Mouse (Mus musculus): ENCODE results near the gene 2410002F23Rik. TPM values are rescaled to one million over a fixed set of nuclear protein-coding genes. Genes with fewer than 3 reads are reported as not detected.

Gene 2410002F23Rik
- total and polyA plus RNA-seq, 2 experiments from 2014 or later, result 279 to 379 TPM

Other genes starting within 250 kb of the 2410002F23Rik start
- not detected in 2 replicates for gene Klk1b26, start 234.6 kb upstream of the 2410002F23Rik start, total RNA-seq (2014; rRNA removed)
- gene Klk1b26, start 234.6 kb upstream of the 2410002F23Rik start, polyA plus RNA-seq (2015; fragmentation: Nextera tagmentation; extraction: Ambion mirVana), result not detected in 2 replicates
- not detected in 2 replicates for gene Klk1b27, start 194.4 kb upstream of the 2410002F23Rik start, total RNA-seq (2014; rRNA removed)
- not detected in 2 replicates for gene Klk1b27, start 194.4 kb upstream of the 2410002F23Rik start, polyA plus RNA-seq (2015; fragmentation: Nextera tagmentation; extraction: Ambion mirVana)
- gene Klk1b21, start 144.4 kb upstream of the 2410002F23Rik start, total RNA-seq (2014; rRNA removed), result not detected in 2 replicates
- not detected in 2 replicates for gene Klk1b21, start 144.4 kb upstream of the 2410002F23Rik start, polyA plus RNA-seq (2015; fragmentation: Nextera tagmentation; extraction: Ambion mirVana)
- gene Klk1b22, start 134.0 kb upstream of the 2410002F23Rik start, total RNA-seq (2014; rRNA removed), result not detected in 2 replicates
- gene Klk1b22, start 134.0 kb upstream of the 2410002F23Rik start, polyA plus RNA-seq (2015; fragmentation: Nextera tagmentation; extraction: Ambion mirVana), result not detected in 2 replicates
- gene Klk1b16, start 110.0 kb upstream of the 2410002F23Rik start, total RNA-seq (2014; rRNA removed), result not detected in 2 replicates
- not detected in 2 replicates for gene Klk1b16, start 110.0 kb upstream of the 2410002F23Rik start, polyA plus RNA-seq (2015; fragmentation: Nextera tagmentation; extraction: Ambion mirVana)
- not detected in 2 replicates for gene Klk1b24, start 58.5 kb upstream of the 2410002F23Rik start, total RNA-seq (2014; rRNA removed)
- not detected in 2 replicates for gene Klk1b24, start 58.5 kb upstream of the 2410002F23Rik start, polyA plus RNA-seq (2015; fragmentation: Nextera tagmentation; extraction: Ambion mirVana)
- not detected in 2 replicates for gene Klk1b3, start 48.5 kb upstream of the 2410002F23Rik start, total RNA-seq (2014; rRNA removed)
- not detected in 2 replicates for gene Klk1b3, start 48.5 kb upstream of the 2410002F23Rik start, polyA plus RNA-seq (2015; fragmentation: Nextera tagmentation; extraction: Ambion mirVana)
- not detected in 2 replicates for gene Klk1b4, start 39.3 kb upstream of the 2410002F23Rik start, total RNA-seq (2014; rRNA removed)
- gene Klk1b4, start 39.3 kb upstream of the 2410002F23Rik start, polyA plus RNA-seq (2015; fragmentation: Nextera tagmentation; extraction: Ambion mirVana), result not detected in 2 replicates
- not detected in 2 replicates for gene Klk1b5, start 30.8 kb upstream of the 2410002F23Rik start, total RNA-seq (2014; rRNA removed)
- not detected in 2 replicates for gene Klk1b5, start 30.8 kb upstream of the 2410002F23Rik start, polyA plus RNA-seq (2015; fragmentation: Nextera tagmentation; extraction: Ambion mirVana)
- not detected in 2 replicates for gene Klk1, start 21.4 kb upstream of the 2410002F23Rik start, total RNA-seq (2014; rRNA removed)
- not detected in 2 replicates for gene Klk1, start 21.4 kb upstream of the 2410002F23Rik start, polyA plus RNA-seq (2015; fragmentation: Nextera tagmentation; extraction: Ambion mirVana)
- not detected in 2 replicates for gene Gm36864, start 10.5 kb upstream of the 2410002F23Rik start, total RNA-seq (2014; rRNA removed)
- not detected in 2 replicates for gene Gm36864, start 10.5 kb upstream of the 2410002F23Rik start, polyA plus RNA-seq (2015; fragmentation: Nextera tagmentation; extraction: Ambion mirVana)
- gene 1700028J19Rik, start within 50 bp of the 2410002F23Rik start, total RNA-seq (2014; rRNA removed), result 0.38 and 0.88 TPM in 2 replicates
- gene 1700028J19Rik, start within 50 bp of the 2410002F23Rik start, polyA plus RNA-seq (2015; fragmentation: Nextera tagmentation; extraction: Ambion mirVana), result 1.6 and 2.2 TPM in 2 replicates
- not detected in 2 replicates for gene Acp4, start 10.7 kb downstream of the 2410002F23Rik start, total RNA-seq (2014; rRNA removed)
- not detected in 2 replicates for gene Acp4, start 10.7 kb downstream of the 2410002F23Rik start, polyA plus RNA-seq (2015; fragmentation: Nextera tagmentation; extraction: Ambion mirVana)
- gene Gm15517, start 14.7 kb downstream of the 2410002F23Rik start, total RNA-seq (2014; rRNA removed), result not detected in 2 replicates
- gene Gm15517, start 14.7 kb downstream of the 2410002F23Rik start, polyA plus RNA-seq (2015; fragmentation: Nextera tagmentation; extraction: Ambion mirVana), result not detected in 2 replicates
- 3.2 and 3.9 TPM in 2 replicates for gene Clec11a, start 60.2 kb downstream of the 2410002F23Rik start, total RNA-seq (2014; rRNA removed)
- 3.5 and 3.8 TPM in 2 replicates for gene Clec11a, start 60.2 kb downstream of the 2410002F23Rik start, polyA plus RNA-seq (2015; fragmentation: Nextera tagmentation; extraction: Ambion mirVana)
- 48.1 and 60.3 TPM in 2 replicates for gene Shank1, start 63.5 kb downstream of the 2410002F23Rik start, total RNA-seq (2014; rRNA removed)
- 33.9 and 39.2 TPM in 2 replicates for gene Shank1, start 63.5 kb downstream of the 2410002F23Rik start, polyA plus RNA-seq (2015; fragmentation: Nextera tagmentation; extraction: Ambion mirVana)
- 119 and 144 TPM in 2 replicates for gene Syt3, start 137.4 kb downstream of the 2410002F23Rik start, total RNA-seq (2014; rRNA removed)
- 88.4 and 96.7 TPM in 2 replicates for gene Syt3, start 137.4 kb downstream of the 2410002F23Rik start, polyA plus RNA-seq (2015; fragmentation: Nextera tagmentation; extraction: Ambion mirVana)
- 0.38 and 1.4 TPM in 2 replicates for gene 1700008O03Rik, start 139.1 kb downstream of the 2410002F23Rik start, total RNA-seq (2014; rRNA removed)
- 3.8 and 5.2 TPM in 2 replicates for gene 1700008O03Rik, start 139.1 kb downstream of the 2410002F23Rik start, polyA plus RNA-seq (2015; fragmentation: Nextera tagmentation; extraction: Ambion mirVana)
- gene Lrrc4b, start 182.3 kb downstream of the 2410002F23Rik start, total RNA-seq (2014; rRNA removed), result 589 and 657 TPM in 2 replicates
- gene Lrrc4b, start 182.3 kb downstream of the 2410002F23Rik start, polyA plus RNA-seq (2015; fragmentation: Nextera tagmentation; extraction: Ambion mirVana), result 24.2 and 26.9 TPM in 2 replicates
- gene Aspdh, start 218.7 kb downstream of the 2410002F23Rik start, total RNA-seq (2014; rRNA removed), result 7.1 and 11.8 TPM in 2 replicates
- gene Aspdh, start 218.7 kb downstream of the 2410002F23Rik start, polyA plus RNA-seq (2015; fragmentation: Nextera tagmentation; extraction: Ambion mirVana), result 2.1 and 3.7 TPM in 2 replicates
- gene Josd2, start 221.3 kb downstream of the 2410002F23Rik start, total RNA-seq (2014; rRNA removed), result 25.5 and 38.5 TPM in 2 replicates
- 22.7 and 25.4 TPM in 2 replicates for gene Josd2, start 221.3 kb downstream of the 2410002F23Rik start, polyA plus RNA-seq (2015; fragmentation: Nextera tagmentation; extraction: Ambion mirVana)
- 247 and 273 TPM in 2 replicates for gene Emc10, start 249.8 kb downstream of the 2410002F23Rik start, total RNA-seq (2014; rRNA removed)
- gene Emc10, start 249.8 kb downstream of the 2410002F23Rik start, polyA plus RNA-seq (2015; fragmentation: Nextera tagmentation; extraction: Ambion mirVana), result 150 and 154 TPM in 2 replicates
- gene Fam71e1, start 249.9 kb downstream of the 2410002F23Rik start, total RNA-seq (2014; rRNA removed), result 18.5 and 19.3 TPM in 2 replicates
- gene Fam71e1, start 249.9 kb downstream of the 2410002F23Rik start, polyA plus RNA-seq (2015; fragmentation: Nextera tagmentation; extraction: Ambion mirVana), result 23.8 and 27.7 TPM in 2 replicates

All from midbrain, postnatal 0 days (tissue).